Mouse (Mus musculus): ENCODE data around the gene Ccdc15. TPM values are rescaled to one million over a fixed set of nuclear protein-coding genes. Genes with fewer than 3 reads are reported as not detected.

Ccdc15 gene
- 7.1 TPM for polyA plus RNA-seq (2017; shearing (Covaris generic))

DNA sequence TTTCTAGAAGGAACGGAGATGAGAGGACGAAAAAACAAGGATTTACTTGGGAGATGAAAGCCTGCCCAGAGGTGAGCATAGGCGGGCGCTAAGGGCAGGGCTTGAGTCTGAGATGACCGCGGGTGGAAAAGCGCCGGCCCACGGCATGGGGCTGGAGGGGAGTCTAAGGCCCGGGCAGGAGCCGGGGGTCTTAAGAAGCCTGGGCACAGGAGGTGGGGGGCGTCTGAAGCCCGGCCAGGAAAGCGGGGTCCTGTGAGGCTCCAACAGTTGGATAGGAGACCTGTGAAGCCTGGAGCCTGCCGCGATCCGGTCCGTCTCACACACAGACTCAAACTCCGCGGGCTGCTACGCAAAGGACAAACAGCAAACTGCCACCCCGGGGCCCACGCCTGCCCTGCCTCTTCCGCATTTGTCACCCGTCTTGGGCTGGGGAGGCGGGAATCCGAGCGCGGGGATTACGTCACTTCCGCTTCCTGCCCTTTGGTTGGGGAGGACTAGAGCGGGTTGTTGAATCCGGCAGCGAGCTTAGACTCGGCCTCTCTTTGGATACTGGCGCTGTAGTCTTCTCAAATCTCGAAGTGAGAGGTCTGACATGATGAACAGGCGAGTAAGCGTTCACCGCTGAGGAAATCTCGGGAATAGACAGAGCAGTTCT, at the start of gene Ccdc15:
Gene Ccdc15 (minus strand): TSS at position 445 of the 655 bp plus-strand sequence.

DNA sequence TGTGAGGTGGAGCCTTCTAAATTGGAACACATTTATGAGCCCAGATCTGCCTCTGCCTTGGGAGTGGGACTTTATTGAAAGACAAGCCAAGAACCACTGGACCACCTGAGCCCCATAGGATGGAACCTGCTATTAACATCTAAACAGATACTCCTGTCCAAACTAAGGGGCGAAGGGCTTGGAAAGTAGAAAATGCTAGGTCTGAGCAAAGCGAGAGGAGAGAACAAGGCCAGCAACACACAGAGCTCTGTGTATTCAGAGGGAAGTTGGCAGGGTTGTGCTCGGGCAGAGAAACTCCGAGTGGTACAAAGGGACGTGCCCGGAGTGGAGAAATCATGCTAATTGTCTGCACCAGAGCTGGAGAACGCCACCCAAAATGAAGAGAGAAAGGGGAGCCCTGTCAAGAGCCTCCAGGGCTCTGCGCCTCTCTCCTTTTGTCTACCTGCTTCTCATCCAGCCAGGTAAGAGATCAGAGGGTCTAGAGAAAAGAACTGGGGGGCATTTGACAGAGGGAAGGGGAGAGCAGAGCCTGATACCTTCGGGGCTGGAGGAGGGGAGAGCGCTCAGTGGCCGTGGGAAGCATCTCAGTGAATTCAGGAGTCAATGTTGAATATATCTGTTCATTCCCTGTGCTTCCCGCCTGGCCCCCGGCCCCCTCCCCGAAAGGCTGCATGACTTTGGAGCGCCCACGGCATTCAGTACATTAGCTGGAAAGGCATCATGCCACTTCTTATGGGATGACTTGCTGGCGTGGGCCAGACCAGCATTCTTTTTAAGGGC, 19.3 kb upstream of the Ccdc15 start, which contains the start of gene Hepacam:
Gene Hepacam (plus strand): TSS at position 51 of the 780 bp plus-strand sequence.

DNA sequence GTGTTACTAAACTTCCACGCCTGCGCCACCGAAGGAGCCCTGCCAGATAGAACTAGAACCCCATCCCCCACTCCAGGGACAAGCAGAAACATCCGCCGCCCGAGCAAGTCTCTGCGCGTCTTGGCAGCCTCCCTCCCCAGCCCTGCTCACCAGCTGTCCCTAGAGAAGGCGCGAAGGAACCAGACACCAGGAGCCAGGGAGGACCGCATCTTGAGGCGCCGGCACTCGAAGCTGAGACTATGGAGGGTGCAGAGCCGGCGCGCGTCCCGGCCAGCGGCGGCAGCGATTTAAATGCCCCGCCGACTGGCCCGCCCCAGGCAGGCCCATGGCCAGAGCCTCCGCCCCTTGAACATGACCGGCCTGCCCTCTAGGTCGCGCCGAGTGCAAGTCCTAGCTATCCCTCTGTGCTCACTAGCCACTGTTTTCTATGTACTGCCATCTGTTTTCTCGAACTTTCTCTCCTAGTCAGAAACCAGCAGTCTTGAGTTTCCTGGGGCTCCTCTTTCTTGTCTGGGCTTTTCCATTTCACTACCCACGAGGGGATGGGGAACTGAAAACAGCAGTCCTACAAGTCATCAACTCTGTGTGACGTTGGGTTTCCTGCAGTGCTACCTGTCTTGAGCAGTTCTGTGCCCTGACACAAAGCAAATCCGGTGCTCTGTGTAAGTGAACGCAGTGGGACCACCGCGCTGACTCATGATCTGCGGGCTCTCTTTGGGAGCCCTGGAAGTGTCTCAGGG, 92.9 kb downstream of the Ccdc15 start, which contains the start of gene Slc37a2:
Gene Slc37a2 (minus strand): TSS at position 590 of the 740 bp plus-strand sequence.

Other genes with a start within 250 kb of the Ccdc15 start
- not detected for gene Pknox2, start 201.0 kb downstream of the Ccdc15 start, polyA plus RNA-seq (2017; shearing (Covaris generic))
- 3.3 TPM for gene Tmem218, start 140.2 kb downstream of the Ccdc15 start, polyA plus RNA-seq (2017; shearing (Covaris generic))
- 3.7 TPM for gene Slc37a2, start 92.7 kb downstream of the Ccdc15 start, polyA plus RNA-seq (2017; shearing (Covaris generic))
- gene Hepacam, start 18.9 kb upstream of the Ccdc15 start, polyA plus RNA-seq (2017; shearing (Covaris generic)): not detected
- not detected for gene Robo4, start 53.5 kb upstream of the Ccdc15 start, polyA plus RNA-seq (2017; shearing (Covaris generic))
- gene Robo3, start 84.8 kb upstream of the Ccdc15 start, polyA plus RNA-seq (2017; shearing (Covaris generic)): not detected
- gene Msantd2, start 140.9 kb upstream of the Ccdc15 start, polyA plus RNA-seq (2017; shearing (Covaris generic)): 6.8 TPM
- not detected for gene Esam, start 179.6 kb upstream of the Ccdc15 start, polyA plus RNA-seq (2017; shearing (Covaris generic))
- gene Vsig2, start 190.8 kb upstream of the Ccdc15 start, polyA plus RNA-seq (2017; shearing (Covaris generic)): not detected
- 3.9 TPM for gene Nrgn, start 204.5 kb upstream of the Ccdc15 start, polyA plus RNA-seq (2017; shearing (Covaris generic))
- gene Siae, start 207.3 kb upstream of the Ccdc15 start, polyA plus RNA-seq (2017; shearing (Covaris generic)): 21.4 TPM

All from activated CD4-positive, CD25-positive, alpha-beta regulatory T cell, adult 9 weeks (primary cell).